Mouse (Mus musculus) ovary, postnatal 10 days (tissue): ENCODE results near the gene Neurl4.
"Not testable (repeated sequence)": the region's sequence is repeated elsewhere in the genome, so short reads cannot be mapped to it uniquely, and the experiment has no call there.

ENCODE experiments used
- DNase-seq: peaks from one replicate; pipeline ENCODE4 v3.0.0; 2022; ENCODE audit warnings: low spot score

Neurl4 gene

DNA sequence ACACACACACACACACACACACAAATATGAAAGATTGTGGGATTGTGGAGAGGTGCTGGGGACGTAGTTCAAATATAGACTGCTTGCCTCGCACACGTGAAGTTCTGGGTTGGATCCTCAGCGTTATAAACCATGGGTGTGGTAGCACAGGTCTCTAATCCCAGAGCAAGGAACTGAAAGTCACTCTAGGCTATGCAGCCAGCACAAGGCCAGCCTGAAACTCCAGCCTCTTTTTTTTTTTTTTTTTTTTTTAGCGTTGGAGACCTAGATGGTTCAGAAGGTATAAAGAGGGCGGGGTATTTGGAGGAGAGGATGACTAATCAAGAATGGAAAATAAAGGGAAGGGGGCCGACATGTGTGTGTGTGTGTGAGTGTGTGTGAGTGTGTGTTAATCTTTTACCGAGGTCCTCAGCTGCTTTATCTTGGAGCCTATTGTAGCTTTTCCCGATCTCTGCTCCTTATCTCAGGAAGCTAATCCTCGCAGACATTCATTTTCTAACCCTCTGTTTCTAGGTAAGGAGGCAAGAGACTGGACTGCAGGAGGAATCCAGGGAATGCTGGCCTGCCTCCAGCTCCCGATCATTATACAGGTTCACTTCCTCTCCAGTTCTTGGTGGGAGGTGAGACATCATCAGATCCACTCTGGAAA is 52.5 kb downstream of the Neurl4 start:
- no peak for DNase-seq

GRCm38 (mm10) chr11:69955618-69956017 is 54.7 kb downstream of the Neurl4 start:
- not testable (repeated sequence) for DNase-seq

GRCm38 (mm10) chr11:69956218-69956617 is 55.3 kb downstream of the Neurl4 start:
- DNase-seq = no peak

GRCm38 (mm10) chr11:69960616-69961015 is 59.7 kb downstream of the Neurl4 start:
- no peak for DNase-seq

GRCm38 (mm10) chr11:69961841-69962240 is 61.0 kb downstream of the Neurl4 start:
- DNase-seq = no peak
